Mouse (Mus musculus): Measurements from ENCODE around the gene 4930412O13Rik. TPM values are rescaled to one million over a fixed set of nuclear protein-coding genes. Genes with fewer than 3 reads are reported as not detected.

The 4930412O13Rik gene
- polyA plus RNA-seq, 1 experiment, result 57.2 TPM

- no peaks in the 10 kb centered on the region; the same call in 1 of the 2 replicates for H3K4me1 ChIP-seq (ENCODE audit: control insufficient read depth, insufficient read depth, low read length)
- H3K27ac ChIP-seq (ENCODE audit: control insufficient read depth, insufficient read depth, low read depth, low read length), result no peak overlapping the region
- TF ChIP-seq CTCF (IDR thresholded peaks at IDR 0.05; ENCODE audit: control insufficient read depth, insufficient read depth, insufficient replicate concordance, low read depth, low read length) (no peak), POLR2A (IDR thresholded peaks at IDR 0.05; ENCODE audit: control insufficient read depth, low read depth, low read length) (no peak)
- H3K4me3 ChIP-seq (ENCODE audit: control insufficient read depth, low read depth, low read length), result no peak overlapping the region
- no peaks in the 10 kb centered on the region for H3K36me3 ChIP-seq (ENCODE audit: control insufficient read depth, insufficient read depth, low read length)
- H3K27me3 ChIP-seq (ENCODE audit: control insufficient read depth, insufficient read depth, low read length), result no peaks in the 10 kb centered on the region
These were observed 24.9 kb downstream of the 4930412O13Rik start for GRCm38 (mm10) chr2:9905995-9906394.

GRCm38 (mm10) chr2:9917602-9918001 is 36.5 kb downstream of the 4930412O13Rik start:
- Histone ChIP-seq H3K27ac (ENCODE audit: control insufficient read depth, insufficient read depth, low read depth, low read length) (no peak overlapping the region), H3K36me3 (ENCODE audit: control insufficient read depth, insufficient read depth, low read length) (no peaks in the 10 kb centered on the region; the same call in 1 of the 2 replicates), H3K4me1 (ENCODE audit: control insufficient read depth, insufficient read depth, low read length) (no peaks in the 10 kb centered on the region), H3K27me3 (ENCODE audit: control insufficient read depth, insufficient read depth, low read length) (no peaks in the 10 kb centered on the region), H3K4me3 (ENCODE audit: control insufficient read depth, low read depth, low read length) (no peak overlapping the region)
- TF ChIP-seq POLR2A (IDR thresholded peaks at IDR 0.05; ENCODE audit: control insufficient read depth, low read depth, low read length) (no peak), CTCF (IDR thresholded peaks at IDR 0.05; ENCODE audit: control insufficient read depth, insufficient read depth, insufficient replicate concordance, low read depth, low read length) (no peak)

- Histone ChIP-seq H3K36me3 (ENCODE audit: control insufficient read depth, insufficient read depth, low read length) (no peaks in the 10 kb centered on the region; the same call in 1 of the 2 replicates), H3K4me1 (ENCODE audit: control insufficient read depth, insufficient read depth, low read length) (no peaks in the 10 kb centered on the region), H3K27ac (ENCODE audit: control insufficient read depth, insufficient read depth, low read depth, low read length) (no peak overlapping the region), H3K27me3 (ENCODE audit: control insufficient read depth, insufficient read depth, low read length) (no peaks in the 10 kb centered on the region), H3K4me3 (ENCODE audit: control insufficient read depth, low read depth, low read length) (no peak overlapping the region)
- no peak for TF ChIP-seq CTCF (IDR thresholded peaks at IDR 0.05; ENCODE audit: control insufficient read depth, insufficient read depth, insufficient replicate concordance, low read depth, low read length)
- TF ChIP-seq POLR2A (IDR thresholded peaks at IDR 0.05; ENCODE audit: control insufficient read depth, low read depth, low read length), result no peak
These were observed 37.8 kb downstream of the 4930412O13Rik start for GRCm38 (mm10) chr2:9918691-9919471.

- TF ChIP-seq CTCF (IDR thresholded peaks at IDR 0.05; ENCODE audit: control insufficient read depth, insufficient read depth, insufficient replicate concordance, low read depth, low read length), result no peak
- TF ChIP-seq POLR2A (IDR thresholded peaks at IDR 0.05; ENCODE audit: control insufficient read depth, low read depth, low read length), result no peak
- no peaks in the 10 kb centered on the region for H3K36me3 ChIP-seq (ENCODE audit: control insufficient read depth, insufficient read depth, low read length)
- H3K27me3 ChIP-seq (ENCODE audit: control insufficient read depth, insufficient read depth, low read length), result no peaks in the 10 kb centered on the region
- no peak overlapping the region for H3K27ac ChIP-seq (ENCODE audit: control insufficient read depth, insufficient read depth, low read depth, low read length)
- H3K4me1 ChIP-seq (ENCODE audit: control insufficient read depth, insufficient read depth, low read length), result no peaks in the 10 kb centered on the region
- no peak overlapping the region for H3K4me3 ChIP-seq (ENCODE audit: control insufficient read depth, low read depth, low read length)
These were observed 45.3 kb downstream of the 4930412O13Rik start for GRCm38 (mm10) chr2:9926194-9926904.

- Histone ChIP-seq H3K27ac (ENCODE audit: control insufficient read depth, insufficient read depth, low read depth, low read length) (no peak overlapping the region), H3K36me3 (ENCODE audit: control insufficient read depth, insufficient read depth, low read length) (no peaks in the 10 kb centered on the region), H3K4me1 (ENCODE audit: control insufficient read depth, insufficient read depth, low read length) (no peaks in the 10 kb centered on the region), H3K27me3 (ENCODE audit: control insufficient read depth, insufficient read depth, low read length) (no peaks in the 10 kb centered on the region), H3K4me3 (ENCODE audit: control insufficient read depth, low read depth, low read length) (no peak overlapping the region)
- TF ChIP-seq POLR2A (IDR thresholded peaks at IDR 0.05; ENCODE audit: control insufficient read depth, low read depth, low read length) (no peak), CTCF (IDR thresholded peaks at IDR 0.05; ENCODE audit: control insufficient read depth, insufficient read depth, insufficient replicate concordance, low read depth, low read length) (no peak)
These were observed 45.8 kb downstream of the 4930412O13Rik start for GRCm38 (mm10) chr2:9926905-9927283.

Other genes starting within 250 kb of the 4930412O13Rik start
- 0.75 TPM in 1 of 2 replicates, not detected in the other for gene 9230102O04Rik, start 8.3 kb downstream of the 4930412O13Rik start, polyA plus RNA-seq (2012; rRNA removed)
- 1.0 and 2.0 TPM in 2 replicates for gene Gata3, start 8.8 kb downstream of the 4930412O13Rik start, polyA plus RNA-seq (2012; rRNA removed)
- gene Taf3, start 167.3 kb downstream of the 4930412O13Rik start, polyA plus RNA-seq (2012; rRNA removed), result 9.1 and 10.5 TPM in 2 replicates
- gene Atp5c1, start 199.3 kb downstream of the 4930412O13Rik start, polyA plus RNA-seq (2012; rRNA removed), result 154 and 178 TPM in 2 replicates
- gene Kin, start 199.3 kb downstream of the 4930412O13Rik start, polyA plus RNA-seq (2012; rRNA removed), result 1.7 and 2.0 TPM in 2 replicates